Mouse (Mus musculus) cerebellum, adult 9-11 months (tissue): Measurements from ENCODE around the gene Kcnk13.
A peak's percentile ranks its signal among the peaks of the same experiment; 100 is the strongest.

Experiments
- DNase-seq: peaks from one replicate; pipeline ENCODE4 v3.0.0; 2022

The Kcnk13 gene

GRCm38 (mm10) chr12:99964301-99965202 lies at the start of gene Kcnk13:
Kcnk13 (plus strand) TSS chr12:99964499.
- DNase-seq: peak; percentile 37

- no peak for DNase-seq
Measured at GRCm38 (mm10) chr12:99917800-99918427, 46.4 kb upstream of the Kcnk13 start.

- no peak for DNase-seq
Measured at GRCm38 (mm10) chr12:99919636-99920035, 44.7 kb upstream of the Kcnk13 start.

GRCm38 (mm10) chr12:99921045-99921444 lies 43.3 kb upstream of the Kcnk13 start:
- no peak for DNase-seq

GRCm38 (mm10) chr12:99923131-99923606 lies 41.1 kb upstream of the Kcnk13 start:
- DNase-seq: no peak

GRCm38 (mm10) chr12:99923703-99924102 lies 40.6 kb upstream of the Kcnk13 start:
- DNase-seq: no peak

GRCm38 (mm10) chr12:99928311-99928710 lies 36.0 kb upstream of the Kcnk13 start:
- no peak for DNase-seq

- DNase-seq: no peak
Measured at GRCm38 (mm10) chr12:99929160-99929559, 35.1 kb upstream of the Kcnk13 start.

GRCm38 (mm10) chr12:99932245-99932644 lies 32.1 kb upstream of the Kcnk13 start:
- DNase-seq: no peak

- DNase-seq: no peak
Measured at GRCm38 (mm10) chr12:99933630-99934029, 30.7 kb upstream of the Kcnk13 start.

GRCm38 (mm10) chr12:99935403-99935802 lies 28.9 kb upstream of the Kcnk13 start:
- no peak for DNase-seq

GRCm38 (mm10) chr12:99938476-99938875 lies 25.8 kb upstream of the Kcnk13 start:
- no peak for DNase-seq

- no peak for DNase-seq
Measured at GRCm38 (mm10) chr12:99939179-99939578, 25.1 kb upstream of the Kcnk13 start.

- no peak for DNase-seq
Measured at GRCm38 (mm10) chr12:99940704-99941103, 23.6 kb upstream of the Kcnk13 start.

- no peak for DNase-seq
Measured at GRCm38 (mm10) chr12:99942441-99942840, 21.9 kb upstream of the Kcnk13 start.

GRCm38 (mm10) chr12:99952928-99953327 lies 11.4 kb upstream of the Kcnk13 start:
- DNase-seq: peak; percentile 37

GRCm38 (mm10) chr12:99956411-99956810 lies 7.9 kb upstream of the Kcnk13 start:
- no peak for DNase-seq

GRCm38 (mm10) chr12:99958068-99959060 lies 5.9 kb upstream of the Kcnk13 start:
- DNase-seq: no peak

GRCm38 (mm10) chr12:99959291-99959690 lies 5.0 kb upstream of the Kcnk13 start:
- no peak for DNase-seq

GRCm38 (mm10) chr12:99959930-99960329 lies 4.4 kb upstream of the Kcnk13 start:
- DNase-seq: no peak

GRCm38 (mm10) chr12:99960675-99961074 lies 3.6 kb upstream of the Kcnk13 start:
- DNase-seq: no peak

- DNase-seq: peak; percentile 20
Measured at GRCm38 (mm10) chr12:99965203-99966115, 1.2 kb downstream of the Kcnk13 start.
